Mouse (Mus musculus): Measurements from ENCODE around the gene Gpbp1.

- no peak for TF ChIP-seq CTCF (IDR thresholded peaks at IDR 0.05; ENCODE audit: insufficient read depth, low read length)
- TF ChIP-seq POLR2A (IDR thresholded peaks at IDR 0.05; ENCODE audit: borderline replicate concordance, extremely low read depth, low read depth, low read length): no peak
Observed at GRCm38 (mm10) chr13:111394904-111395303, 95.0 kb downstream of the Gpbp1 start.

Measured in lung, adult 2 months (tissue).